Mouse (Mus musculus): ENCODE data around the gene Rpl39l. TPM values are rescaled to one million over a fixed set of nuclear protein-coding genes. Genes with fewer than 3 reads are reported as not detected.

Rpl39l gene
- total RNA-seq (2023): not detected

GRCm38 (mm10) chr16:10170005-10170404 is at the start of gene Rpl39l:
Gene Rpl39l, plus strand, starts transcription at chr16:10170226.

GRCm38 (mm10) chr16:10192679-10193506 is 22.9 kb downstream of the Rpl39l start, which contains the start of gene Atf7ip2:
Gene Atf7ip2, plus strand, starts transcription at chr16:10192712.

Other genes starting within 250 kb of the Rpl39l start
- gene Grin2a, start 174.7 kb upstream of the Rpl39l start, total RNA-seq (2023): not detected
- gene Atf7ip2, start 22.5 kb downstream of the Rpl39l start, total RNA-seq (2023): not detected
- gene Emp2, start 143.7 kb downstream of the Rpl39l start, total RNA-seq (2023): 0.33 TPM
- not detected for gene Tekt5, start 225.3 kb downstream of the Rpl39l start, total RNA-seq (2023)
- gene Nubp1, start 241.7 kb downstream of the Rpl39l start, total RNA-seq (2023): 34.2 TPM

Data from CD4-positive naive resting alpha-beta T cell, adult 57 days (primary cell).